Mouse (Mus musculus) neural tube, embryonic 13.5 days (tissue): ENCODE measurements around the gene Dlgap1. TPM values are rescaled to one million over a fixed set of nuclear protein-coding genes. Genes with fewer than 3 reads are reported as not detected.

Experiments used
- ATAC-seq: fragments of 200-750 bp; cut with Nextera tagmentation; 2 replicates; pipeline ENCODE4 v1.8.0; 2017; ENCODE audit warnings: low read depth, mild to moderate bottlenecking, moderate TSS enrichment, moderate library complexity
- H3K27ac ChIP-seq: fragments of 300-500 bp; sonication (generic); replicated peaks from 2 replicates; pipeline ENCODE4 v1.5.1; 2015; ENCODE audit warnings: moderate library complexity, mild to moderate bottlenecking, inconsistent platforms
- H3K27me3 ChIP-seq: fragments of 300-500 bp; sonication (generic); 2 replicates; pipeline ENCODE4 v1.6.1; 2015; ENCODE audit warnings: mild to moderate bottlenecking, inconsistent platforms
- H3K36me3 ChIP-seq: fragments of 300-500 bp; sonication (generic); 2 replicates; pipeline ENCODE4 v1.6.1; 2015; ENCODE audit warnings: mild to moderate bottlenecking, inconsistent platforms
- H3K4me1 ChIP-seq: fragments of 300-500 bp; sonication (generic); replicated peaks from 2 replicates; pipeline ENCODE4 v1.6.1; 2015; ENCODE audit warnings: inconsistent platforms
- H3K4me2 ChIP-seq: fragments of 300-500 bp; sonication (generic); 2 replicates; pipeline ENCODE4 v1.6.1; 2015; ENCODE audit warnings: inconsistent platforms, mild to moderate bottlenecking, moderate library complexity
- H3K4me3 ChIP-seq: fragments of 300-500 bp; sonication (generic); 2 replicates; pipeline ENCODE4 v1.5.1; 2015; ENCODE audit warnings: mild to moderate bottlenecking, inconsistent platforms
- H3K9ac ChIP-seq: fragments of 300-500 bp; sonication (generic); 2 replicates; pipeline ENCODE4 v1.6.1; 2015; ENCODE audit warnings: moderate library complexity, mild to moderate bottlenecking, inconsistent platforms
- H3K9me3 ChIP-seq: fragments of 300-500 bp; sonication (generic); 2 replicates; pipeline ENCODE4 v1.6.1; 2016; ENCODE audit warnings: inconsistent platforms
- WGBS: fragments of 180-500 bp; shearing (Covaris S2); methylation state at CpG from one replicate; pipeline ENCODE4 v1.1.7; 2015; 5-methylcytosine and 5-hydroxymethylcytosine counted together
- polyA plus RNA-seq: library from polyadenylated mRNA; unstranded; fragments of >200 nt; fragmentation: Nextera tagmentation; extraction: Ambion mirVana; gene quantifications from 2 replicates; pipeline ENCODE4 v1.2.1, GENCODE M21; 2015

Dlgap1 gene
- polyA plus RNA-seq, 1 experiment from 2014 or later: 19.2 TPM

DNA sequence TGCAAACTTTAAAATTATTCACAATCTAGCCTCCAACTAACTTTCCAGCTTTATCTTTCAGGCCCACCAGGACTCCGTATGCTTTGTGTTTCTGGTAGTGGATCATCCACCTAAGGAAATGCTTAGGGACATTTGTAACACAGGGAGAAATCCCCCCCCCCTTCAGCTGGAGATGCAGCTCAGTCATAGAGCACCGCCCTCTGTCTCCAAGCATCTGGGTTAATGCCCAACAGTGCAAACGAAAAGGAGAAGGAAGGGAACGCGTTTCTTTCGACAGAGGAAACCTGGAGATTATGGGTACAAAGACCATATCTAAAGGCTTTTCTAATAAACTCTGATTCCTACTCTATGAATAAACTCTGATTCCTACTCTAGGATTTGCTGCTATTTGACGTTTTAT lies 517.4 kb downstream of the Dlgap1 start:
- no peak for ATAC-seq
- H3K4me3 ChIP-seq: no peak overlapping the region
- no peaks in the 10 kb centered on the region for H3K27me3 ChIP-seq
- no peaks in the 10 kb centered on the region for H3K36me3 ChIP-seq
- H3K9me3 ChIP-seq: no peaks in the 10 kb centered on the region
- WGBS: 83% methylated on average over 7 of the region's 7 CpGs
- peaks cover 7% of the 10 kb centered on the region for H3K4me1 ChIP-seq
- no peak overlapping the region for H3K27ac ChIP-seq
- H3K4me2 ChIP-seq: no peak overlapping the region
- no peak overlapping the region for H3K9ac ChIP-seq

DNA sequence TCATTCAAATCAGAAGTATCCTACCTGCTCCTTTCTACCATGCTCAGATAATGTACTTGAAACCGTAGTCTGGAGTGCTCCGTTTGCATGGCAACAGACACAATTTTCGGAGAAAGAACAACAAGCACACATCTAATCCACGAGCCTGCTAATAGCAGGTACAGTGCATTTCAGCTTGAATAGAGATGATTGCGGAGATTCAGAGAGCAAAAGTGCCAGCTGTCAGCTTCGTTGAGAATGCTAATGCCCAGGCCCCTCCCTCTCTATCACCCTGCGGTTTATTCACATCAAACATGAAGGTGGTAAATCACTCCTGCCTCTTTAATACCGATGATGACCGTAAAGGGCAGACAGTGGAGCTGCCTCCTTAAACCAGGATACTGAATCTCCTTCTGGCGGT lies 518.0 kb downstream of the Dlgap1 start:
- H3K9ac ChIP-seq: no peak overlapping the region
- no peaks in the 10 kb centered on the region for H3K27me3 ChIP-seq
- no peak overlapping the region for H3K4me2 ChIP-seq
- WGBS: 49% methylated on average over 10 of the region's 10 CpGs
- no peak; the same call in 1 of the 2 replicates for ATAC-seq
- no peaks in the 10 kb centered on the region for H3K9me3 ChIP-seq
- H3K4me1 ChIP-seq: peaks cover 7% of the 10 kb centered on the region
- no peak overlapping the region for H3K4me3 ChIP-seq
- H3K36me3 ChIP-seq: no peaks in the 10 kb centered on the region
- H3K27ac ChIP-seq: no peak overlapping the region

DNA sequence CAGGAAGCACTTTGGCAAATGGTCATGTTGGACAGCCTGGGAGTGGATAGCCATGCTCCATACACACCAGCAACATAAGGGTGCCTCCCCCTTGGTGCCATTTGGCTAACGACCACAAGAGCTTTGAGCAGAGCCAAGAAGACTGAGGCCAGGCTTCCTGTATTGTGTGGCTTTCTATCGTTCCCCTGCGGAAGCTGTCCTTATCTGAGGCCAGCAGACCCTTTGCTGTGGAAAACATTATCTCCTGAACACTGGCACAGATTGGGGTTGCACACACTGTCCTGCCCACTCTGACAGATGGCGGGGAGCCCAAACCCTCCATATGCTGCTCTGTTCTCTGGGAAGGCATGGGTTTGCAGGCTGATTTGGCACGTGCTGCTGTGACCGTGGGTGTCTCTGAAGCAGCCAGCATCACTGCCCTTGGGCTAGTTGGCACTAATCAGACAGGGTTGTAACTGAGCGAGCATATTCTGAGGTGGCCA lies 520.0 kb downstream of the Dlgap1 start:
- 56% methylated on average over 7 of the region's 7 CpGs for WGBS
- Histone ChIP-seq H3K9ac (no peak overlapping the region), H3K4me2 (no peak overlapping the region), H3K27ac (no peak overlapping the region), H3K4me3 (no peak overlapping the region), H3K4me1 (peaks cover 7% of the 10 kb centered on the region), H3K36me3 (no peaks in the 10 kb centered on the region), H3K27me3 (no peaks in the 10 kb centered on the region), H3K9me3 (no peaks in the 10 kb centered on the region)
- ATAC-seq: peak; percentile 75

DNA sequence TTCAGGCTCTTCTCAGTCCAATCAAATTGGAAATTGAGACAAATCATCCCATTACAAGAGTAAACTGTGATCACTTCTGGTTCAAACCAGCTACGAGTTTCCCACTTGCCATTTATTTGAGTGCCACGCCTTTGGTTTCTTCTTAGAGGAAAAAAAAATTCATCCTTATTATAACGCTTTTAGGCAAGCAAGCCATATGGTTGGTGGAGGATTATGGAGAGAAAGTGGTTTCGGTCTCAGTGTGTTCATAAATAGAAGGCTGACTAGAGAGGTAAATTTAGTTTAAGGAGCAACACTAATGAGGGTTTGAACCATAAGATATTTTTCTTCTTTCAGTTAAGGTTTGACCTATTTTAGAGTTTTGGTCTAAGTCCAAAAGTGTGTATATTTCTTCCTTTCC lies 522.7 kb downstream of the Dlgap1 start:
- no peaks in the 10 kb centered on the region for H3K36me3 ChIP-seq
- H3K27ac ChIP-seq: no peak overlapping the region
- peaks cover 5% of the 10 kb centered on the region for H3K4me1 ChIP-seq
- WGBS: 94% methylated on average over 4 of the region's 4 CpGs
- no peak for ATAC-seq
- H3K4me3 ChIP-seq: no peak overlapping the region
- H3K27me3 ChIP-seq: no peaks in the 10 kb centered on the region
- H3K4me2 ChIP-seq: no peak overlapping the region
- no peaks in the 10 kb centered on the region for H3K9me3 ChIP-seq
- H3K9ac ChIP-seq: no peak overlapping the region

- H3K36me3 ChIP-seq: no peaks in the 10 kb centered on the region
- no peak for ATAC-seq
- no peaks in the 10 kb centered on the region for H3K9me3 ChIP-seq
- H3K4me2 ChIP-seq: no peak overlapping the region
- no peak overlapping the region for H3K4me3 ChIP-seq
- 96% methylated on average over 4 of the region's 4 CpGs for WGBS
- no peak overlapping the region for H3K9ac ChIP-seq
- no peaks in the 10 kb centered on the region for H3K4me1 ChIP-seq
- H3K27ac ChIP-seq: no peak overlapping the region
- no peaks in the 10 kb centered on the region for H3K27me3 ChIP-seq
These were observed 525.5 kb downstream of the Dlgap1 start for GRCm38 (mm10) chr17:70494338-70494737.

DNA sequence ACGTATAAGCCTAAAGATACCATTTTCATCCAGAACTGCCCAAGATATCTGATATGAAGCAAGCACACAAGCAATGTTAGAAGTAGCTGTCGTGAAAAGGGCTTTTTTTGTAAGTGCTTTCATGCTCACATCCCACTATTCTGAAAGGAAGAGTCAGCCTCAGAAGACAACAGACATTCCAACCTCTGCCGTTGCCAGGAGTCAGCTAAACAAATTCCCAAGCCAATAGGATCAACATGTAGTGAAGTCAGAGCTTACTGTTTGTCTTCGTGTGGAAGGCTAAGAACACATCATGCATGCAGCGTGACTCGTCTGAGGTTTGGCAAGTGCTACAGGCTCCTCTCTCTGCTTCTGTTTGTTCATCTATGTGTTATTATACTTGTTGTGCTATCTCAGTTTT lies 529.4 kb downstream of the Dlgap1 start:
- Histone ChIP-seq H3K4me3 (no peak overlapping the region), H3K9me3 (no peaks in the 10 kb centered on the region), H3K4me1 (no peaks in the 10 kb centered on the region), H3K27ac (no peak overlapping the region), H3K4me2 (no peak overlapping the region), H3K36me3 (no peaks in the 10 kb centered on the region), H3K9ac (no peak overlapping the region), H3K27me3 (no peaks in the 10 kb centered on the region)
- ATAC-seq: no peak
- 78% methylated on average over 6 of the region's 6 CpGs for WGBS

DNA sequence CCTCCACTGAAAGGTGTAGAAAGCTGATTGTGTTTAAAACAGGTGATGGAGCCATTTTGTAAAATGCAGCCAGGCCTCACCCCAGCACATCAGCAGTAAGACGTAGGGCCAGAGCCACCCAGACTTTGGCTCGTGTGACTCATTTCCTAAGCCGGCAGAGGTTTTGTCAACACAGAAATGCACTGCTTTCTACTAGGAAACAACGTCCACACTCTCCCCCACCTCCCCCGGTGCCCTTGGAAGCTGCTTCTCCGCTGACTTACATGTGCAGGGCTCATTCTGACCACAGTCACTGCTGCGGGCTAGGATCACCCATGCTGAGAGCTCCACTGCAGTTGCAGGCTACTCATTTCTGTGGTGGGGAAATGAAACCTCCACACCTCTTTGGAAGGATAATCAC lies 533.1 kb downstream of the Dlgap1 start:
- Histone ChIP-seq H3K4me3 (no peak overlapping the region), H3K4me1 (no peaks in the 10 kb centered on the region), H3K9ac (no peak overlapping the region), H3K27me3 (no peaks in the 10 kb centered on the region), H3K4me2 (no peak overlapping the region), H3K9me3 (no peaks in the 10 kb centered on the region), H3K36me3 (no peaks in the 10 kb centered on the region), H3K27ac (no peak overlapping the region)
- 74% methylated on average over 7 of the region's 7 CpGs for WGBS
- no peak for ATAC-seq

GRCm38 (mm10) chr17:70507759-70508158 lies 538.9 kb downstream of the Dlgap1 start:
- Histone ChIP-seq H3K4me2 (no peak overlapping the region), H3K4me1 (no peaks in the 10 kb centered on the region), H3K9ac (no peak overlapping the region), H3K27ac (no peak overlapping the region), H3K27me3 (no peaks in the 10 kb centered on the region), H3K36me3 (no peaks in the 10 kb centered on the region), H3K9me3 (no peaks in the 10 kb centered on the region), H3K4me3 (no peak overlapping the region)
- WGBS: 58% methylated on average over 4 of the region's 4 CpGs
- no peak for ATAC-seq

- WGBS: 87% methylated on average over 5 of the region's 5 CpGs
- no peaks in the 10 kb centered on the region for H3K36me3 ChIP-seq
These were observed 541.6 kb downstream of the Dlgap1 start for GRCm38 (mm10) chr17:70510441-70510840.

DNA sequence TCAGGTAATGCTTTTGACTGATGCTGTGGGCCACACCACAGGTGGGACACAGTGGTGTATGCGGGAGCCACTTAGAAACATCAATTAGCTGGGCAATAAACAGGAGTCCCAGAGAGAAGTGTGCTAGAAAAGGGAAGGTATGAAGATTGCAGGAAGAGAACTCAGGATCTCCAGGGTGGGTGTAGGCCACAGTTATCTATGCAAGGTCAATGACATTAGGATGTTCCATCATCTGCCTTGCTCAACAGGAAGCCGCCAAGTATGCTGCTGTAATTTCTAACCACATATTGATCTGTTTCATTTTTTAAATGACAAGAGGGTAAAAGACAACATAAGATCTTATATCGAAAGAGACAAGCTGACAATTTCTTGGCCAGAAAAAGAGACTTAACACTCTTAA lies 542.5 kb downstream of the Dlgap1 start:
- H3K36me3 ChIP-seq: peaks cover 5% of the 10 kb centered on the region
- H3K9ac ChIP-seq: no peak overlapping the region
- ATAC-seq: no peak
- no peaks in the 10 kb centered on the region for H3K4me1 ChIP-seq
- no peaks in the 10 kb centered on the region for H3K9me3 ChIP-seq
- WGBS: 91% methylated on average over 3 of the region's 3 CpGs
- H3K4me2 ChIP-seq: no peak overlapping the region
- no peaks in the 10 kb centered on the region for H3K27me3 ChIP-seq
- H3K4me3 ChIP-seq: no peak overlapping the region
- no peak overlapping the region for H3K27ac ChIP-seq

More at GRCm38 (mm10) chr17:70510441-70510840, 541.6 kb downstream of the Dlgap1 start:
- Histone ChIP-seq H3K4me1 (no peaks in the 10 kb centered on the region), H3K27me3 (no peaks in the 10 kb centered on the region), H3K4me3 (no peak overlapping the region), H3K27ac (no peak overlapping the region), H3K4me2 (no peak overlapping the region), H3K9me3 (no peaks in the 10 kb centered on the region), H3K9ac (no peak overlapping the region)
- ATAC-seq: no peak

- H3K36me3 ChIP-seq: peaks cover 14% of the 10 kb centered on the region
- no peak overlapping the region for H3K4me2 ChIP-seq
- no peak overlapping the region for H3K4me3 ChIP-seq
- H3K27ac ChIP-seq: no peak overlapping the region
- no peaks in the 10 kb centered on the region for H3K27me3 ChIP-seq
- 81% methylated on average over 5 of the region's 5 CpGs for WGBS
- no peak for ATAC-seq
- H3K9me3 ChIP-seq: no peaks in the 10 kb centered on the region
- no peak overlapping the region for H3K9ac ChIP-seq
- no peaks in the 10 kb centered on the region for H3K4me1 ChIP-seq
These were observed 544.9 kb downstream of the Dlgap1 start for GRCm38 (mm10) chr17:70513736-70514135.

GRCm38 (mm10) chr17:70516506-70516905 lies 547.6 kb downstream of the Dlgap1 start:
- Histone ChIP-seq H3K4me2 (no peak overlapping the region), H3K36me3 (peaks cover 14% of the 10 kb centered on the region), H3K27me3 (no peaks in the 10 kb centered on the region), H3K9me3 (no peaks in the 10 kb centered on the region), H3K4me3 (no peak overlapping the region), H3K4me1 (no peaks in the 10 kb centered on the region), H3K27ac (no peak overlapping the region), H3K9ac (no peak overlapping the region)
- ATAC-seq: no peak
- WGBS: 95% methylated on average over 18 of the region's 18 CpGs

DNA sequence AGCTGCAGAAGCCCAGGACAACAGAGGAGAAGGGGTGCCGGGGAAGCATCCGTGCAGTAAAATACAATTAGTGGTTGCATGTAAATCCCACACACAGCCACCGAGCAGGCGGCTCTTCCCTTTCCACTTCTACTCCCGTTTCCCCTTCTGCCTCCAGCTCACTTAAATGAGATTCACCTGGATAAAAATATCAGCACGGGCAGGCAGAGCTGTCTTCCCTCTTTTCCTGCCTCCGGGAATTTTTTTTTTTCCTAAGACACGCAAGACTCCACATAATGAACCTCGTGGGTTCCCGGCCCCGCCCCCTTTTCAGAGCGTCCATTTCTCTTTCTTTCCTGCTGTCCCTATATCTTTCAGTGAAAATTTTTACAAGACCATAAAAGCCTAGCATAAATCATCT lies 548.5 kb downstream of the Dlgap1 start:
- 90% methylated on average over 12 of the region's 12 CpGs for WGBS
- no peak for ATAC-seq

More for the DNA sequence above, 548.5 kb downstream of the Dlgap1 start:
- Histone ChIP-seq H3K9ac (no peak overlapping the region), H3K36me3 (peaks cover 14% of the 10 kb centered on the region), H3K4me3 (no peak overlapping the region), H3K27me3 (no peaks in the 10 kb centered on the region), H3K4me1 (no peaks in the 10 kb centered on the region; the same call in 1 of the 2 replicates), H3K27ac (no peak overlapping the region), H3K9me3 (no peaks in the 10 kb centered on the region), H3K4me2 (no peak overlapping the region)
